Mouse (Mus musculus): ENCODE data around the gene Sec14l1. TPM values are rescaled to one million over a fixed set of nuclear protein-coding genes. Genes with fewer than 3 reads are reported as not detected.
A peak's percentile ranks its signal among the peaks of the same experiment; 100 is the strongest.

Gene Sec14l1
- polyA plus RNA-seq, 1 experiment from 2014 or later, result 42.1 TPM

DNA sequence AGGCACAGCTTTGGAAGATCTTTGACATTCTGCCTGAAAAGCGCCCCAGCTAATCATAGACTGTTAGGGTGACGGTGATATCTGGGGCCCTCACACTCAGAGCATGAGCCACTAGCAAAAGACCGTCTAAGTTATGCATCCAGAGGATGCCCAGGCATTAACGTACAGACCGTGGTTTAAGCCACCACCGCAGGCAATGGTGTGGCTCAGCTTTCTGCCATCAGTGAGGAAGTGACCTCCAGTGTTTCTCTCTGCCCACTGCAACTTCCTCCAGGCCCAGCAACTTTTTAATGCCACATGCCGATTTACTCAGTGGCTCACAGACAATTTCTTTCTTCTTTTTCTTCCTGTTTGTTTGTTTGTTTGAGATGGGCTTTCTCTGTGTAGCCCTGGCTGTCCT, 81.7 kb downstream of the Sec14l1 start:
- Histone ChIP-seq H3K4me3 (no peak overlapping the region), H3K27me3 (peaks cover 39% of the 10 kb centered on the region), H3K36me3 (no peaks in the 10 kb centered on the region), H3K27ac (no peak overlapping the region), H3K4me1 (replicated peaks) (peaks cover 24% of the 10 kb centered on the region), H3K9ac (no peak overlapping the region), H3K4me2 (no peak overlapping the region), H3K9me3 (replicated peaks) (no peaks in the 10 kb centered on the region)
- WGBS, result 79% methylated on average over 7 of the region's 7 CpGs
- ATAC-seq (replicated peaks; ENCODE audit: insufficient number of reproducible peaks, insufficient read depth, low FRiP score, low read depth), result no peak

DNA sequence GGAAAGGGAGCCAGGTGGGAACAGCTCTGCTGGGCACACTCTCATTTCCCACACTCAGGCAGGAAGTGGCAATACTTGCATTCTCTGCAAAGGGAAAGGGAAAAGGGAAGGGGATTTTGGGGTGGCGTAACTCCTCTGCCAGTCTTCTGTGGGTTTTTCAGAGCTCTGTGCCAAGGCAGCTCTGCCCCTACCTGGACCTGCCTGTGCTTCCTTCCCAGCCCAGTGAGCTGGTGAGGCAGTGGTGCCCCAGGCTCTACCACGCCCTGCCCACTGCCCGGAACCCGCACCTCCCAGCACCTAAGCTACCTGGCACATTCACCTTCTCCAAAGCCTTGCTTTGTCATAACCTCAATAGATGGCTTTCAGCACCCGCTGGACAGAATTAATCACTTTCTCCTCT, 83.2 kb downstream of the Sec14l1 start:
- H3K4me3 ChIP-seq, result no peak overlapping the region
- no peak for ATAC-seq (replicated peaks; ENCODE audit: insufficient number of reproducible peaks, insufficient read depth, low FRiP score, low read depth)
- no peak overlapping the region for H3K9ac ChIP-seq
- 92% methylated on average over 5 of the region's 5 CpGs for WGBS
- no peak overlapping the region for H3K27ac ChIP-seq
- H3K4me2 ChIP-seq, result no peak overlapping the region
- H3K9me3 ChIP-seq (replicated peaks), result no peaks in the 10 kb centered on the region
- H3K36me3 ChIP-seq, result no peaks in the 10 kb centered on the region
- H3K27me3 ChIP-seq, result peaks cover 49% of the 10 kb centered on the region
- H3K4me1 ChIP-seq (replicated peaks), result peaks cover 24% of the 10 kb centered on the region

DNA sequence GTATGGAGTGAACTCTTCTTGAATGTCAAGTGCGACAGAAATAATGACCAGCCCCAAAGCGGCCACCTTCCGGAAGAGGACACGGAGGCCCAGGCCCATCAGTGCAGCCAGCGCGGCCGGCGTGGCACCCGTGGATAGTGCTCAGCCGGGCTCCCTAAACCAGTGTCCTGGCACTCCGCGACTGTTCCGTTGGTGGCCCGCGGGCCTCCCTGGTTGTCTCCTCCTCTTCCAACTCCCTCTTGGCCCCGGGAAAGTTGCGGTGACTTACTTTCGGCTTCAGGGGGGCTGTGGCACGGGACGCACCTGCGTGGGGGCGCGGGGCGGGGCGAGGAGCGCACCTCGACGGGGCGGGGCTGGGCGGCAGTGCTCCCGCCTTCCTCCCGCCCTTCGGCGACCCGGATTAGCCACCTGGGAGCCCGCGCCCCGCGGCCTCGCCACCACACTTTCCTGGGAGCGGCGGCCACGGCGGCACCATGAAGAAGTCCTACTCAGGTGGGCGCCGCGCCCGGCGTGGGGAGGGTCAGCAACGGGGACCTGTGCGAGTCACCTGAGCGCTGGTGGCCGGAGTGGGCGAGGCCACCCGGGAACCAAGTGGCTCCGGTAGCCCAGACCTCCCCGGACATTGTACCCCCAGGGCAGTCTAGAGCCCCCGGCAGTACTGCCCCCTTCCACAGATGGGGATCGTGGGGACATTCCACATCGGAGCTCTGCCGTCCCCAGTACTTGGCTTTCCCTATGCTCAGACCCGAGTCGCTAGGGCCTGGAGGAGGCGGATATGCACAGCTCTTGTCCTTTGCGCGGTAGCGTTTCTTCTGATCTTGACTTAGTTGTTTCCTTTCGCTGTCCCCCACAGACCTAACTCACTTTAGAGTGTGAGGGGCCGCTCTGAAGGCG, 84.6 kb downstream of the Sec14l1 start, which contains the start of gene Sept9:
Gene Sept9 (plus strand): TSS at position 380 of the 894 bp plus-strand sequence.
- peak within 1 kb of the TSS; percentile 47 for H3K9ac ChIP-seq
- peaks cover 29% of the 10 kb centered on the region for H3K4me1 ChIP-seq (replicated peaks)
- 0 out of 2 replicates have a peak, but pooled peaks have one; percentile 7 for ATAC-seq (replicated peaks; ENCODE audit: insufficient number of reproducible peaks, insufficient read depth, low FRiP score, low read depth)
- H3K9me3 ChIP-seq (replicated peaks), result no peaks in the 10 kb centered on the region
- peaks cover 58% of the 10 kb centered on the region for H3K27me3 ChIP-seq
- no peaks in the 10 kb centered on the region for H3K36me3 ChIP-seq
- 2% methylated on average over 68 of the region's 70 CpGs for WGBS
- H3K27ac ChIP-seq, result no peak within 1 kb of the TSS
- H3K4me2 ChIP-seq, result peak within 1 kb of the TSS; percentile 94
- peak within 1 kb of the TSS; percentile 50 for H3K4me3 ChIP-seq

DNA sequence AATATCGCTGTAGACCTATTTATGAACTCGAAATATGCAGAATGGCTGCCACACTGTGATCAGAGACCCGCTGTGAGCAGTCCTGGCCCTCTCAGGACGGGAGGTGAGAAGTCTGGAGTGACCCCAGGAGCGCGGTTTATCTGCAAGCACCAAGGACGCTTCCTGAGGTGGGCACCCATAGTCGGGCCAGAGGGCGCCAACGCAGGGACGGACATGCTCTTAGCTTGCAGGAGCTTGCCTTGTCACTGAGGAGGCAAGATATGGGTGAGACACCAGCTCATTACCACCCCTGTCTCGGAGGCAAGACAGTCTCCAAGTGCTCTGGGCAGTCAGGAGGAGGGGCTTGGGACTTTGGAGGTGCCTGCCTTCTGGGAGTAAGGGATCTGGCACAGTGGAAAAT, 86.9 kb downstream of the Sec14l1 start:
- H3K27ac ChIP-seq, result no peak overlapping the region
- no peaks in the 10 kb centered on the region for H3K36me3 ChIP-seq
- WGBS, result 79% methylated on average over 12 of the region's 12 CpGs
- no peak for ATAC-seq (replicated peaks; ENCODE audit: insufficient number of reproducible peaks, insufficient read depth, low FRiP score, low read depth)
- H3K4me3 ChIP-seq, result no peak overlapping the region
- H3K4me1 ChIP-seq (replicated peaks), result peaks cover 29% of the 10 kb centered on the region
- H3K27me3 ChIP-seq, result peaks cover 62% of the 10 kb centered on the region
- no peaks in the 10 kb centered on the region for H3K9me3 ChIP-seq (replicated peaks)
- H3K9ac ChIP-seq, result no peak overlapping the region
- H3K4me2 ChIP-seq, result no peak overlapping the region

DNA sequence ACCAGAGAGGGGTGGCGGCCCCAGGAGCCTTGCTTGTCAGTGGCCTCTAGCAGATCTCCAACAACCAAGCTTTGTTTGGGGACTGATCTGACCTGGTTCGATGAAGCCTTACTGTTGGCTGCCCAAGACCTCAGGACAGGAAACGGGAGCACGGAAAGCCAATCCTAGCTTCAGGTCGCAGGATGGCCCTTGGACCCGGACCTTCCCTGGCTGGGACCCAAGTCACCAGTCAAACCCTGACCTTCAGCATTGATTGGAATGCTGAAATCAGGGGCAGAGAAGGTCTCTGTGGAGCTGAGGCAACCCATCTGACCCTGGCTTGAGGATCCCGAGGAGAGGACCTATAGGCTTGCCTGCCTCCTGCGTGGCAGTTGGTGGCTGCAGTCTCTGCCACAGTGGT, 89.6 kb downstream of the Sec14l1 start:
- no peak overlapping the region for H3K9ac ChIP-seq
- 64% methylated on average over 8 of the region's 8 CpGs for WGBS
- ATAC-seq (replicated peaks; ENCODE audit: insufficient number of reproducible peaks, insufficient read depth, low FRiP score, low read depth), result no peak

DNA sequence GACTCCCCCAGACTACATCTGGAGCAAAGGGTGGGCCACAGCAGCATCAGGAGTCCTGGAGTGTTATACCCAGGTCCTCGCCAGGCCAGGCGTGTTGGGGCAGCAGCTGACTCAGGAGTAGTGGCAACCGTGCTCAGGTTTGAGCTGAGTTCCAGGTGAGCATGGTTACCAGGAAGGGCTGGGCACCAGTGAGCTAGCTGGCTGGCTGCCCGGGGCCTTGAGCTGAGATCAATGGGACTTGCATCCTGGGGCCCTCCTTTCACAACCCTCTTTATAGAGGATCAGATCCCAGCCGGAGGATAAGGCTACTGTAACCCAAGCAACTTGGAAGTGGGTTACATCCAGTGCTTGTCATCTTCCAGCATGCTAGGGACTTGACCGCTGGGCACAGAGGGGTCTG, 90.1 kb downstream of the Sec14l1 start:
- no peak for ATAC-seq (replicated peaks; ENCODE audit: insufficient number of reproducible peaks, insufficient read depth, low FRiP score, low read depth)
- peaks cover 37% of the 10 kb centered on the region for H3K27me3 ChIP-seq
- peaks cover 17% of the 10 kb centered on the region for H3K4me1 ChIP-seq (replicated peaks)
- H3K9me3 ChIP-seq (replicated peaks), result no peaks in the 10 kb centered on the region
- H3K9ac ChIP-seq, result no peak overlapping the region
- H3K27ac ChIP-seq, result no peak overlapping the region
- no peak overlapping the region for H3K4me2 ChIP-seq
- H3K36me3 ChIP-seq, result no peaks in the 10 kb centered on the region
- 70% methylated on average over 6 of the region's 6 CpGs for WGBS
- no peak overlapping the region for H3K4me3 ChIP-seq

More for the DNA sequence above, 89.6 kb downstream of the Sec14l1 start:
- H3K27ac ChIP-seq, result no peak overlapping the region
- H3K9me3 ChIP-seq (replicated peaks), result no peaks in the 10 kb centered on the region
- no peak overlapping the region for H3K4me3 ChIP-seq
- H3K4me1 ChIP-seq (replicated peaks), result peaks cover 22% of the 10 kb centered on the region
- peaks cover 39% of the 10 kb centered on the region for H3K27me3 ChIP-seq
- no peaks in the 10 kb centered on the region for H3K36me3 ChIP-seq
- H3K4me2 ChIP-seq, result no peak overlapping the region

DNA sequence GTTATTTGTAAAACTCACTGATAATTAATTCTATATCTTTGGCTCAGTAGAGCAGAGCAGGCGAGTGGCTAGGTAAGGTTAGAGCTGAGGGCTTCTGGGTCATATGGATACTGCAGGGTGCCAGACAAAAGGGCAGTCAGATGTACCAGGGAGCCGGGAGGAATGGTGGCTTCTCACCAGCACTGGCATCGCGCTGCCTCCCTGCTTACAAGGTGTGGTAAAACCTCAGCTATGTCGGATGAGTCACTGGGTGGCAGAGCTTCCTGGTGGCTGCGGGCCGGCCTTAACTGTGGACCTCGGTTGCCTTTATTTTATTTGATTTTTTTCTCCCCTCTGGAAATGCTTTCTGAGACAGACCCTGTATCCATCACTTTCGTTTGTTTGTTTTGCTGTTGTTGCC, 90.5 kb downstream of the Sec14l1 start:
- WGBS, result 85% methylated on average over 9 of the region's 9 CpGs
- H3K27ac ChIP-seq, result no peak overlapping the region

DNA sequence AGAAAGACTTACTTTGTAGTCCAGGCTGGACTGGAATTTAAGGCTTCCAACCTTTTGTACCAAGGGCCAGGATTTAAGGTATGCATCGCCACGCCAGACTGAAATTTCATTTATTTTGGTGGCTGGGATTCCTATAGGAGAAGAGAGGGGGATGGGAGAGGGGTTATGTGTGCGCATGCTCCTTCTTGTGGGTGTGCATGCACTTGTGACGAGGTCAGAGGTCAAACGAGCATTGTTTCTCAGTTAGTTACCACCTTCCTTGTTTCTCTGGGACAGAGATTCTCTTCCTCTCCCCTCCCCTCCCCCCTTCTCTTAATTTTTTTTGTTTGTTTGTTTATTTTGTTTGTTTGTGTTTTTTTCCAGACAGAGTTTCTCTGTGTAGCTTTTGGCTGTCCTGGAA, 92.5 kb downstream of the Sec14l1 start:
- H3K4me2 ChIP-seq, result no peak overlapping the region
- no peak overlapping the region for H3K27ac ChIP-seq
- H3K4me3 ChIP-seq, result no peak overlapping the region
- H3K4me1 ChIP-seq (replicated peaks), result peaks cover 7% of the 10 kb centered on the region; the same call in 1 of the 2 replicates
- peaks cover 15% of the 10 kb centered on the region; the same call in 1 of the 2 replicates for H3K27me3 ChIP-seq
- WGBS, result 75% methylated on average over 5 of the region's 5 CpGs
- H3K36me3 ChIP-seq, result no peaks in the 10 kb centered on the region
- no peak overlapping the region for H3K9ac ChIP-seq
- H3K9me3 ChIP-seq (replicated peaks), result no peaks in the 10 kb centered on the region
- ATAC-seq (replicated peaks; ENCODE audit: insufficient number of reproducible peaks, insufficient read depth, low FRiP score, low read depth), result no peak

More for the DNA sequence above, 90.5 kb downstream of the Sec14l1 start:
- Histone ChIP-seq H3K36me3 (no peaks in the 10 kb centered on the region), H3K9me3 (replicated peaks) (no peaks in the 10 kb centered on the region), H3K4me2 (no peak overlapping the region), H3K9ac (no peak overlapping the region), H3K27me3 (peaks cover 34% of the 10 kb centered on the region), H3K4me1 (replicated peaks) (peaks cover 13% of the 10 kb centered on the region), H3K4me3 (no peak overlapping the region)
- ATAC-seq (replicated peaks; ENCODE audit: insufficient number of reproducible peaks, insufficient read depth, low FRiP score, low read depth), result no peak

DNA sequence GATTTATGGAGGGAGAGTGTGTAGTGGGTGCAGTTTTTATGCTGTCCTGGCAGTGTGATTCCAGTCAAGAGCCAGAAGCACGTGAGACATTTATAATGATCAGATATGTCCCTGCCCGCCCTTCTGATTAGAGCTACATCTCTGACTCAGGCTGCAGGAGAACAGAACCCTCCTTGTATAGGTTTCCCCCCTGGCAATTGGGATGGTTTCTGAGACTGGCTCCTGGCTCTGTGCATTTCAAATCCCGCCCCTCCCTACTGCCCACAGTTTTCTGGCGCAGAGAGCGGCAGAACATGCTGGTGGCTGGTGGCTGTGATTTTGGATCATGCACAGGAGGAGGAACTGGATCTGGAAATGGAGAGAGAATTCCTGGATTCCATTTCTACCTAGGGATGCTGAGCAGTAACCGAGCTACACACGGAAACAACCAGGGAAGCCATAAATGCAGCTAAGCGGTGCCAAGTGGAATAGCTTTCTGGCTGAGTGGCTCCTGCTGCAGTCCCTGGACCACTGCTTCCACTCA, 93.2 kb downstream of the Sec14l1 start:
- no peak for ATAC-seq (replicated peaks; ENCODE audit: insufficient number of reproducible peaks, insufficient read depth, low FRiP score, low read depth)
- no peaks in the 10 kb centered on the region for H3K9me3 ChIP-seq (replicated peaks)
- peaks cover 13% of the 10 kb centered on the region; the same call in 1 of the 2 replicates for H3K27me3 ChIP-seq
- H3K27ac ChIP-seq, result no peak overlapping the region
- 71% methylated on average over 8 of the region's 8 CpGs for WGBS
- no peak overlapping the region for H3K4me2 ChIP-seq
- H3K4me3 ChIP-seq, result no peak overlapping the region
- H3K9ac ChIP-seq, result no peak overlapping the region
- H3K36me3 ChIP-seq, result no peaks in the 10 kb centered on the region
- peaks cover 7% of the 10 kb centered on the region; the same call in 1 of the 2 replicates for H3K4me1 ChIP-seq (replicated peaks)
